Comparison of ENCODE assay signal across 18 mouse cellular contexts in the genomic region with DNA sequence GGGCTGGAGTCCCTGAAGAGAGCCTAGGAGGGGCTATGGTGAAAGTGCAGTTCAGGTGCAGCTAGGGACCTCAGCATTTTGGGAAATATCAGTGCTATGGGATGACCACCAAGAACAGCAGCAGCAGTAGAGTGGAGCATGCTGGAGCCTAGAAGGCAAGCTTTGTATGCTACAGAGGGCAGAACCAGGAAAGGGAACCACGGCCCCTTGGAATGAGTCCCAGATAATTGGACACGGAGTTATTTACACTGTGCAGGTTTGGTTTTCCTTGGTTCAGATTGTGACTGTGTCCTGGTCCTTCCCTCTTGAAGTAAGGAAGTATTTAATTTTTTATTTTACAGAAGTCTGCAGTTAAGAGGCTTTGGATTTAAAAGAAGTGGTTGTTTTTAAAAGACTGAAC. TPM values are rescaled to one million over a fixed set of nuclear protein-coding genes. Genes with fewer than 3 reads are reported as not detected.
DNase-seq lines count a peak whose midpoint lies in the region; ATAC-seq lines count a peak whose summit lies in the region.
"Had no signal": no experiment of that assay in that cellular context is flagged by ENCODE, and none has a peak within 500 bp of the region (broad histone marks: within the 10 kb centered on the region; RNA-seq: fewer than 3 reads in every experiment).

No protein-coding gene starts in this region.

- peaks cover 44% of the 10 kb centered on the region for H3K36me3 ChIP-seq in kidney, embryonic 14.5 days (ENCODE audit: control insufficient read depth, insufficient read depth, low read length)
- H3K36me3 ChIP-seq in hindbrain, embryonic 12.5 days = peaks cover 91% of the 10 kb centered on the region

- peak; percentile 42 for DNase-seq in adrenal gland, postnatal 10 days
- no peak for DNase-seq in adrenal gland, postnatal 25 days
- DNase-seq in kidney, adult 11 months = peak; percentile 30
- DNase-seq in kidney, postnatal 14 days = peak; percentile 41
- DNase-seq in lung, postnatal 25 days (ENCODE audit: low spot score) = peak; percentile 73
- DNase-seq: cerebellum, postnatal 14 days; gastrocnemius, postnatal 10 days; thymus, adult 2 months had no signal

- no peak overlapping the region for H3K27ac ChIP-seq in kidney, embryonic 14.5 days (ENCODE audit: low read depth, low read length)
- no peak overlapping the region for H3K27ac ChIP-seq in hindbrain, embryonic 12.5 days
- H3K27ac ChIP-seq: left cerebral cortex, adult 2 months; limb, embryonic 13.5 days; lung, embryonic 15.5 days had no signal

- H3K9ac ChIP-seq in kidney, embryonic 14.5 days (ENCODE audit: low read depth, low read length) = no peak overlapping the region
- no peak overlapping the region for H3K9ac ChIP-seq in hindbrain, embryonic 12.5 days
- H3K9ac ChIP-seq: limb, embryonic 13.5 days; lung, embryonic 15.5 days had no signal

- H3K9me3 ChIP-seq in kidney, embryonic 14.5 days (ENCODE audit: control insufficient read depth, low read length) = no peaks in the 10 kb centered on the region
- H3K9me3 ChIP-seq in hindbrain, embryonic 12.5 days (replicated peaks) = no peaks in the 10 kb centered on the region
- H3K9me3 ChIP-seq: limb, embryonic 13.5 days; lung, embryonic 15.5 days had no signal

- 70% methylated on average over 2 of the region's 2 CpGs for WGBS in kidney, embryonic 14.5 days
- 84% methylated on average over 2 of the region's 2 CpGs for WGBS in hindbrain, embryonic 12.5 days

- H3K4me3 ChIP-seq in kidney, embryonic 14.5 days (ENCODE audit: low read length) = no peak overlapping the region
- no peak overlapping the region for H3K4me3 ChIP-seq in hindbrain, embryonic 12.5 days
- H3K4me3 ChIP-seq: erythroblast, embryonic 14.5 days; left cerebral cortex, adult 2 months; limb, embryonic 13.5 days; lung, embryonic 15.5 days had no signal

- ATAC-seq in kidney, embryonic 14.5 days (ENCODE audit: low FRiP score, low TSS enrichment) = no peak
- ATAC-seq in hindbrain, embryonic 12.5 days (ENCODE audit: low FRiP score) = no peak
- ATAC-seq in granulocyte monocyte progenitor cell, adult 5-6 weeks (replicated peaks; ENCODE audit: poor library complexity, severe bottlenecking) = no peak
- ATAC-seq: forebrain, embryonic 16.5 days; hindbrain, embryonic 16.5 days had no signal

- H3K4me2 ChIP-seq in kidney, embryonic 14.5 days (replicated peaks; ENCODE audit: low read depth, low read length) = no peak overlapping the region
- H3K4me2 ChIP-seq in hindbrain, embryonic 12.5 days (replicated peaks) = no peak overlapping the region
- H3K4me2 ChIP-seq: limb, embryonic 13.5 days; lung, embryonic 15.5 days had no signal

- no peaks in the 10 kb centered on the region for H3K4me1 ChIP-seq in kidney, embryonic 14.5 days (ENCODE audit: control insufficient read depth, insufficient read depth, low read length)
- no peaks in the 10 kb centered on the region for H3K4me1 ChIP-seq in hindbrain, embryonic 12.5 days
- H3K4me1 ChIP-seq: limb, embryonic 13.5 days; lung, embryonic 15.5 days had no signal

- H3K27me3 ChIP-seq in kidney, embryonic 14.5 days (ENCODE audit: control insufficient read depth, insufficient read depth, low read length) = no peaks in the 10 kb centered on the region
- H3K27me3 ChIP-seq in hindbrain, embryonic 12.5 days = no peaks in the 10 kb centered on the region
- H3K27me3 ChIP-seq: CH12.LX; limb, embryonic 13.5 days; lung, embryonic 15.5 days had no signal

RNA-seq across cellular contexts. Expression of a gene that starts 29.2 kb away (rescaled TPM):
- 10 to 100 TPM; 31.3 to 36.1 TPM for total RNA-seq in adrenal gland, postnatal 10 days (2021)
- 48.0 and 48.2 TPM in 2 replicates for total RNA-seq in adrenal gland, postnatal 25 days (2021)
- 9.3 and 11.6 TPM in 2 replicates for polyA plus RNA-seq in kidney, embryonic 14.5 days (2014; fragmentation: Nextera tagmentation; extraction: Ambion mirVana)
- 29.2 and 31.1 TPM in 2 replicates for polyA plus RNA-seq in hindbrain, embryonic 12.5 days (2016; fragmentation: Nextera tagmentation; extraction: Ambion mirVana)
- total RNA-seq in granulocyte monocyte progenitor cell, adult 5-6 weeks (2014; fragmentation: Nextera tagmentation) = 18.6 and 23.2 TPM in 2 replicates
- 12.0 and 13.7 TPM in 2 replicates for total RNA-seq in granulocyte monocyte progenitor cell, adult 5-6 weeks (2017)

RNA-seq across cellular contexts. Expression of a gene that starts 51.6 kb away (rescaled TPM):
- 10 to 100 TPM; 18.3 to 18.6 TPM for total RNA-seq in adrenal gland, postnatal 10 days (2021)
- total RNA-seq in adrenal gland, postnatal 25 days (2021) = 19.3 and 21.0 TPM in 2 replicates
- 43.7 and 47.6 TPM in 2 replicates for polyA plus RNA-seq in kidney, embryonic 14.5 days (2014; fragmentation: Nextera tagmentation; extraction: Ambion mirVana)
- polyA plus RNA-seq in hindbrain, embryonic 12.5 days (2016; fragmentation: Nextera tagmentation; extraction: Ambion mirVana) = 33.8 and 34.0 TPM in 2 replicates
- total RNA-seq in granulocyte monocyte progenitor cell, adult 5-6 weeks (2014; fragmentation: Nextera tagmentation) = 28.4 and 29.5 TPM in 2 replicates
- total RNA-seq in granulocyte monocyte progenitor cell, adult 5-6 weeks (2017) = 72.2 and 84.9 TPM in 2 replicates
